Mouse (Mus musculus) layer of hippocampus, adult 2 months (tissue): ENCODE results near the gene Sncb. TPM values are rescaled to one million over a fixed set of nuclear protein-coding genes. Genes with fewer than 3 reads are reported as not detected.

ENCODE experiments used
- DNase-seq, 2 experiments: peaks; one replicate each; pipeline ENCODE4 v3.0.0; 2022; ENCODE audit warnings: low spot score in 2 of 2
- H3K27ac ChIP-seq: fragments of 200-600 bp; 2 replicates; pipeline ENCODE4 v1.8.1; 2022
- H3K4me3 ChIP-seq: fragments of 200-600 bp; 2 replicates; pipeline ENCODE4 v1.8.1; 2022; ENCODE audit warnings: mild to moderate bottlenecking
- CTCF ChIP-seq: fragments of 200-600 bp; conservative IDR thresholded peaks from 2 replicates; pipeline ENCODE4 v1.8.1; 2022; ENCODE audit warnings: antibody characterized with exemption, mild to moderate bottlenecking, moderate library complexity
- total RNA-seq, 2 experiments: library from RNA; stranded (reverse); gene quantifications; 2 replicates each; pipeline ENCODE4 v1.2.3; 2021

The Sncb gene
- total RNA-seq, 2 experiments from 2014 or later, result 655 to 657 TPM

- peak in 1 of 2 experiments; percentile 11 for DNase-seq
- H3K27ac ChIP-seq, result peak overlapping the region; percentile 96
- TF ChIP-seq CTCF, result no peak
- H3K4me3 ChIP-seq, result no peak overlapping the region
These were observed 12.7 kb downstream of the Sncb start for GRCm38 (mm10) chr13:54753733-54754132.

- peak; percentile 90 to 94 for DNase-seq
- TF ChIP-seq CTCF, result no peak
- peak overlapping the region; percentile 96 for H3K27ac ChIP-seq
- H3K4me3 ChIP-seq, result 0 out of 2 replicates have a peak overlapping the region, but pooled peaks have one; percentile 8
These were observed 13.7 kb downstream of the Sncb start for GRCm38 (mm10) chr13:54752656-54753055.

- Histone ChIP-seq H3K27ac (peak overlapping the region; percentile 96), H3K4me3 (no peak overlapping the region)
- no peak for TF ChIP-seq CTCF
- peak in 1 of 2 experiments; percentile 4 for DNase-seq
These were observed 15.7 kb downstream of the Sncb start for GRCm38 (mm10) chr13:54750699-54751098.

GRCm38 (mm10) chr13:54749864-54750411 is 16.5 kb downstream of the Sncb start, which contains the start of gene Gprin1:
Gprin1 (minus strand) TSS chr13:54749874.
- TF ChIP-seq CTCF, result no peak
- peak in 1 of 2 experiments; percentile 28 for DNase-seq

GRCm38 (mm10) chr13:54749061-54749863 is 17.1 kb downstream of the Sncb start:
- DNase-seq, result peak; percentile 53 to 80
- TF ChIP-seq CTCF, result no peak
- Histone ChIP-seq H3K4me3 (peak overlapping the region; percentile 67), H3K27ac (peak overlapping the region; percentile 96)

More at GRCm38 (mm10) chr13:54749864-54750411, 16.5 kb downstream of the Sncb start, which contains the start of gene Gprin1:
- Histone ChIP-seq H3K4me3 (peak within 1 kb of the TSS; percentile 67), H3K27ac (peak within 1 kb of the TSS; percentile 96)

GRCm38 (mm10) chr13:54748721-54749060 is 17.7 kb downstream of the Sncb start:
- H3K27ac ChIP-seq, result peak overlapping the region; percentile 85
- peak overlapping the region; percentile 67 for H3K4me3 ChIP-seq
- DNase-seq, result no peak
- TF ChIP-seq CTCF, result no peak

GRCm38 (mm10) chr13:54748190-54748589 is 18.2 kb downstream of the Sncb start:
- TF ChIP-seq CTCF, result no peak
- Histone ChIP-seq H3K4me3 (peak overlapping the region; percentile 67), H3K27ac (peak overlapping the region; percentile 85)
- no peak for DNase-seq

GRCm38 (mm10) chr13:54746896-54747295 is 19.5 kb downstream of the Sncb start:
- peak overlapping the region; percentile 67 for H3K4me3 ChIP-seq
- no peak for TF ChIP-seq CTCF
- no peak for DNase-seq
- peak overlapping the region; percentile 85; the same call in 1 of the 2 replicates for H3K27ac ChIP-seq

GRCm38 (mm10) chr13:54746110-54746509 is 20.3 kb downstream of the Sncb start:
- Histone ChIP-seq H3K4me3 (peak overlapping the region; percentile 33), H3K27ac (peak overlapping the region; percentile 75; the same call in 1 of the 2 replicates)
- DNase-seq, result no peak
- TF ChIP-seq CTCF, result no peak

- Histone ChIP-seq H3K4me3 (no peak overlapping the region), H3K27ac (peak overlapping the region; percentile 46; the same call in 1 of the 2 replicates)
- peak; percentile 46 for TF ChIP-seq CTCF
- no peak for DNase-seq
These were observed 28.2 kb downstream of the Sncb start for GRCm38 (mm10) chr13:54738213-54738601.

- H3K27ac ChIP-seq, result peak overlapping the region; percentile 46; the same call in 1 of the 2 replicates
- H3K4me3 ChIP-seq, result no peak overlapping the region
- DNase-seq, result no peak
- TF ChIP-seq CTCF, result no peak
These were observed 28.7 kb downstream of the Sncb start for GRCm38 (mm10) chr13:54737488-54738212.

- DNase-seq, result no peak
- Histone ChIP-seq H3K4me3 (no peak overlapping the region), H3K27ac (0 out of 2 replicates have a peak overlapping the region, but pooled peaks have one; percentile 28)
- no peak for TF ChIP-seq CTCF
These were observed 29.5 kb downstream of the Sncb start for GRCm38 (mm10) chr13:54736931-54737330.

- TF ChIP-seq CTCF, result no peak
- DNase-seq, result no peak
- Histone ChIP-seq H3K27ac (no peak overlapping the region), H3K4me3 (no peak overlapping the region)
These were observed 40.3 kb downstream of the Sncb start for GRCm38 (mm10) chr13:54726131-54726530.
